Mouse (Mus musculus): ENCODE data around the gene Acsf2. TPM values are rescaled to one million over a fixed set of nuclear protein-coding genes. Genes with fewer than 3 reads are reported as not detected.

Gene Acsf2
- total RNA-seq, 2 experiments from 2014 or later: 143 to 171 TPM

DNA sequence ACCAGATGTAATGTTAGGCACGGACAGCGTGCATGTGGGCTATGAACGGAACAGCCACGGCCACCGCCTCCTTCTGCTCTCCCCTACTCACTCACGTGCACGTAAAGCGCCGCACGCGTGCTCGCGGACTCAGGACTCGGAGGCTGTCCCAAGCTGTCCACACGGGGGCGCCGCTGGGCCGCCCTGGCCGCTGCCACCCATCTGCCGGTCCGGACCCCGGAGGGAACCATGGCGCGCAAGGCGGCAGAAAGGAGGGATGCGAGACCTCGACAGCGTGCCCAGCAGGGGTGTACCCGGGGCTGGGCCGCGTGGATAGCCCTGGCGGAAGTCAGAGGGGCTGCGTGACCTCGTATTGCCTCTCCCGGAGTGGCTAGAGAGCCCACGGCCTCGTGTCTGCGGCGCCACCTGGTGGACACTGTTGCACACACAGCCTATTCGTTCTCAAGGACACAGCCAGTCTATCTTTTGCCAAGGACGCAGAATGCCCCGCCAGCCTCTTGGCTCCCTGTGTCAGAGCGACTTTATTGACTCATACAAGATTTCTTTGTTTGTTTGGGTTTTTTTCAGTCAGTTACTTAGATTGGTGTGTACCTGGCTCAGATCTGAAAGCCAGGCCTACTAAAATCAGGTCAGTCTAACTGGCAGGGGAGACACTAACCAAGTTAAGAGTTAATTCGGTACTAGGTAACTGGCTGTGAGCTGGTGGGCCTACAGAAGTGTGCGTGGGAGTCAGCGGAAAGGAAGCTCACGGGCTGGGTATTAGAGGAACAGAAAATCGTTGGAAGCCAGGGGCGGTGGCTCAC, 52.6 kb downstream of the Acsf2 start, which contains the start of gene Rsad1:
Gene Rsad1, minus strand, starts transcription at position 368 of the 803 bp plus-strand sequence.
- DNase-seq (ENCODE audit: low spot score in 2 of 2): peak; percentile 96 to 98

DNA sequence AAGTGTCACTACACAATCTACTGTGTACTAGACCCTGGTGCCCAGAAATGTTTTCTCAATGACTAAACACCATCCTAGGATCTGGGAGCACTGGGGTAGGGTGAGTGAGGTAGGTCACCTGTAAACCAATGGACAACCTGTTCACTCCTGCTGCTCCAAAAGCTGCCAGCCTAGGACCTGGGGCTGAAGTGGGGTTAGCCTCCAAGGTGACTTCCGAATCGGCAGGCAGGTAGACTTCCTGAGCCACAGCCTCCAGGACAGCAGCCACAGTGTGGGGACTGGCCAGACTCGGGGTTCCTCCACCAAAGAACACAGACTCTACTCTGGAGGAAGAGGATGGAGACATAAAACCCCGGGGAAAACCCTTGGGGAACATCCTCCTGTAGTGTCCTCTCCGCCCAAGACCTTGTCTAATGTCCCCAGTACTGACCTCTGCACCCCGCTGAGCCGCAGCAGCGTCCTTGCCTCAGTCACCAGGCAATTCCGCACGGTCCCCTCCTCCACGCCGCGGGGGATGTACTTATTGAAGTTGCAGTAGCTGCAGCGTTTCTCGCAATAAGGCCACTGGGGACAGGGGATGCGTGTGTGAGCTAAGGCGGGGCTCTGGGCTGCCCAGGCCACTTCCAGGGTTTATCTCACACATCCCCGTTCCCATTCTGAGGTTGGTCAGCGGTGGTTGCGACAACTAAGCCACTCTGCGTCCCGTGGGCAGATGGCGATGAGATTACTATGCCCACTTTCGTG, 53.5 kb downstream of the Acsf2 start:
- DNase-seq (ENCODE audit: low spot score in 2 of 2): peak; percentile 55 to 60

DNA sequence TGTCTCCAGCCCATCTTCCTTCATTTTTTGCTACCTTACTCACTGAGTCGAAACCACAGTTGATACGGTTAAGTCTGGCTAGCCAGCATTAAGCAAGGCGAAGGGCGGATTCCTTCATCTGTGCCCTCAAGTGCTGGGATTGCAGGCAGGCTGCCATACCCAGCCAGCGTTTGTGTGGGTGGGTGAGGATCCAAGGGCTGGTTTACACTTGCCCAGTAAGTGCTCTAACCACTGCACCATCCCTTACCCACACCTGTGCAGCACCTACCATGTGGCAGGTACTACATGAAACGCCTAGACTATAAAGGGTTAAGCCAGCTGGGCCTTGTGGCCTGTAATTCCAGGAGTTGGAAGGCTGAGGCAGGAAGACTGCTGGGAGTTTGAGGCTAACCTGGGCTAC, 54.4 kb downstream of the Acsf2 start:
- no peak for DNase-seq (ENCODE audit: low spot score in 2 of 2)

DNA sequence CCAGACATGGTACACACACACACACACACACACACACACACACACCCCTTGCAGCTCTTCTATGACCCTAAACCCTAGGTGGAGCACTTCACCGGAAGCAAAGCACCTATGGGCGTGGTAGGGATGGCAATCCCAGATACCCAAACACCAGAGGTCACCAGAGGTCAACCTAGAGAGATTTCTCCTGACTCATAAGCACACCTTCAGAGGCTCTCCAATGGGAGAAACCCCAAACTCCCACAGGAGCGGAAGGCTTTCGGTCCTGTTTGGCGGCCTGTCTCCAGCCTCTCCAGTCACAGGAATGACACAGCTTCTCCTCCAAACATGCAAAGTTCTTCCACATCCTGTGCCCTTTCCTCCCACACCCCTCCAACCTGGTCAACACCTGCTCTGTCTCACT, 55.3 kb downstream of the Acsf2 start:
- no peak for DNase-seq (ENCODE audit: low spot score in 2 of 2)

DNA sequence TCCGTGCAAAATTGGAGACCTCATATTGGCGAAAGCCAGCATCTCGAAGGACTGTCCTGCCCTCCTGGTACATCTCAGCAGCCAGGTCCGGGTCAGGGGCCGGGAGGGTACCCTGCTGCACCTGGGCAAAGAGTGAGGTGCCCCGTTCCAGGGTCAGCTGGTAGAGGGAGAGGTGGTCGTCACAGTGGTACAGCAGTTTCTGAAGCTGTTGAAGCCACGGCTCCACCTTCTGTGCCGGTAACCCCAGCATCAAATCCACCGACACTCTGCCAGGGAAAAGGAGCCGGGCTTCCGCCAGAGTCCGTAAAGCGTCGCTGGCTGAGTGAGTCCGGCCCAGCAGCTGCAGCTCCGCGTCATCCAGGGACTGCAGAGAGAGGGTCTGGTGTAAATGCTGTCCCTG, 57.2 kb downstream of the Acsf2 start:
- DNase-seq (ENCODE audit: low spot score in 2 of 2): no peak

DNA sequence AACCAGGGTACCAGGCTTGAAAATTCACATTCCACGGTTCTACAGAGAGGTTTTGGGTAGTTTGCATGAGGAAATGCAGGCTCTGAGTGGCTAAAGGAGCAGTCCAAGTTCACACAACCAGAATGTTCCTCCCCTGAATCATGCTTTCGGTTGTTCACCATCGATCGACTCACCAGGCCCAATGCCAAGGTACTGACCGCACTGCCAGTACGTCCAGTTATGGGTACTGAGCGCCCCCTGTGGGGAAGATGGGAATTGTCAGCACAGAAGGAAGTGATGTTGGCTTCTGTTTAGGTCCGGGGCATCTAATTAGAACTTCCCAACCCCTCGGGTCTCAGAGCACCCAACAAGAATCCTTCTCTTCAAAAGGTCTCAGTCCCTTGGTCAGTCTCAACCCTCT, 57.7 kb downstream of the Acsf2 start:
- peak; percentile 94 to 96 for DNase-seq (ENCODE audit: low spot score in 2 of 2)

DNA sequence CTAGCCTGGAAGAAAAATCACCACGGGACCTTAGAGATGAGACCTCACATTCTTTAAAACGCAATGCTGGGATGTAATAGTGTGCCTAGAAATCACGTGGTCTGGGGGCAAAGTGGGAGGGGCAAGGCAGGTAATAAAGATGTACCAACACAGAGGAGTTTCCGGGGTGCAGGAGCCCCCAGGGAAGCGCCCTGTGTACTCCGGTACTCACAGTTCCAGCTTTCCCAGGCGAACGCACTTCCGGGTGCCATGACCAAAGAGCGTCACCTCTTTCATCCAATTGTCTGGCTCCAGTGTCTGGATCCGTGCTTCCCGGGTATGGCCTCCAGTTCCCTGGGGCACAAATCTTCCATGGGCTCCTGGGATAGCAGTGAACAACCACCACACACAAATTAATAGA, 58.3 kb downstream of the Acsf2 start:
- no peak for DNase-seq (ENCODE audit: low spot score in 2 of 2)

DNA sequence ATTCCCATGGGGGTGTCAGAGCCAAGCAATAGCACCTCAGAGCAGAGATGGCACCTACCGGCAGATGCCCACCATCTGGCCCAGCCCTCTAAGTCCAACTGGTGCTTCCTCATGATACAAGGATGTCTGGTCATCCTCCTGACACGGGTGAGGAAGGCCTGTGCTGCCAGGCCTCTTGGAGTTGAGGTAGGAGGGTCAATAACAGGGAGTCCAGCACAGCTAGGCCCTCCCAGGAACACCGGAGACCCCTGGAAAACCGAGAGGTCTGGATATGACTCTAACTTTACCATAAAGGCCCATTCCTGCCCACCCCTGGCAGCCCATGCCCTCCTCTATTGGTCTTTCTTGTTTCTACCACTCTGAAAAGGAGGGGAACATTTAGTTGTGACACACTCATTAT, 59.3 kb downstream of the Acsf2 start:
- DNase-seq (ENCODE audit: low spot score in 2 of 2): no peak

DNA sequence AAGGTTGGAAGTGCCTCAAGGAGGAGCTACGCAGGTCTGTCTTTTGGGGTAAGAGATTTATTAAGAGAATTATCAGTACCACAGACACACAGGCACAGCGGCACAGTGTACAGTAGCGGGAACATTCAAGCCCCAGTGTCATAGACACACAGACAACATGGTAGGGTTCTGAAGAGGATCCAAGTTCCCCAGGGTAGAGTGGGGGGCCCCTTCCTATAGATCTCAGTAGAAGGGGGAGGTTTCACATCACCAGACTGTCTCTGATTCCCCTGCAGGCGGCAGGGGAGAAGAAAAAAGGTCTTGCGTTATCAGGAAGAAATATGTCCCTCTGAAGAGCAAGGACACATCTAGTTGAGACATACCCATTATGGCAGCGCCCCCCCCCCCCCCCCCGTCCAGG, 61.9 kb downstream of the Acsf2 start:
- DNase-seq (ENCODE audit: low spot score in 2 of 2): no peak

DNA sequence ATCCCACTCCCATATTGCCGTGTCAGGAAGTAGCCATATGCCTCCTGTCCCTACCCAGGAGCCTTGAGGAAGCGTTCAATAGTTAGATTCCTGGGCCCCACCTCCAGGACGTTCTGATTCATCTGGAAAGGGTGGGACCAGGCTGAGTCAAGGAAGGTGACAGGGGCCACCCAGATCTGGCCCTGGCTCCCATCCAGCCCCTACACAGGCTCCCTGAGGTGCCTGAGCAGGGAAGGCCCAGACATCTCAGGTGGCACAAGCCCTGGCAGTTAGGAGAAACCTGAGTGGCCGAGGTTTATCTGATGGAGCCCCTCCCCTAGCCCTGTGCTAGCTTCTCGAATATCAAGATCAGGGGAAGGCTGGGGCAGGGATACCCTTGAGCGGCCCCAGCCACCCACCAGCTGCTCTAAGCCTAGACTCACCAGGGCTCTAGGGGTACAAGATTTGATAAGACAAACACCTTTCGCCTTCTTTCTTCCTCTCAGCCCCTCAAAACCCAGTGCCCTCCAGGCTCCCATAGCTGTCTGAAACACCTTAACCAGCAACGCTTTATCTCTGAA, 62.9 kb downstream of the Acsf2 start:
- no peak for DNase-seq (ENCODE audit: low spot score in 2 of 2)

DNA sequence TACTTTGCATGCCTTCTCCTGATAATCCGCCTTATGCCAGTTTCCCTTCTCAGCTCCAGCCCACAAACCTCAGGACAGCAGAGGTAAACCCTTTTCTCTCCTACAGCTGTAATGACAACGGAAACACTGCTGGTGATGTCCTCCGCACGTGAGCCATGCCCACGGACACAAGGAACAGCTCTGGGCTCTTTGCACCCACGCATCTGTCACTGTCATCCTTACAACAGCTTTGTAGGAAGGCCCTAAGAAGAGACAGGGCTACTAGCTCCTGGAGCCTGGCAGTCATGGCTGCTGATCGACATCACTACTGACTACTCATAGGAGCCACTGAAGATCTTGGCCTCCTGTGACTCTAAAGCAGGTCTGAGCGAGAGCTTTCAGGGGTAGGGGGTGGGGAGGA, 68.5 kb downstream of the Acsf2 start:
- no peak for DNase-seq (ENCODE audit: low spot score in 2 of 2)

DNA sequence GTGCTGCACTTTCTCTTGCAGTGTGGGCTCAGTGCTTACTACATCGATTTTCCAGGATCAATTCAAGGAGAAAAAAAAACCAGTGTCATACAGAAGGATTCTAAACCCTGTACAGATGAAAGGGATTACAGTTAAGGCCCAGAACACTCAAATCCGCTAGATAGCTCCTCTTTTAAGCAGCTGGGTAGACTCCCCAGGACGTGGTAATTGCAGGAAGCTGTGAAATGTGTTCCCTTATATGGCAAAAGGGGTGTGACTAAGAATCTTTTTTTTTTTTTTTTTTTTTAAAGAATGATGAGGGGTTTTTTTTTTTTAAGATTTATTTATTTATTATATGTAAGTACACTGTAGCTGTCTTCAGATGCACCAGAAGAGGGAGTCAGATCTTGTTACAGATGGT, 72.8 kb downstream of the Acsf2 start:
- no peak for DNase-seq (ENCODE audit: low spot score in 2 of 2)

DNA sequence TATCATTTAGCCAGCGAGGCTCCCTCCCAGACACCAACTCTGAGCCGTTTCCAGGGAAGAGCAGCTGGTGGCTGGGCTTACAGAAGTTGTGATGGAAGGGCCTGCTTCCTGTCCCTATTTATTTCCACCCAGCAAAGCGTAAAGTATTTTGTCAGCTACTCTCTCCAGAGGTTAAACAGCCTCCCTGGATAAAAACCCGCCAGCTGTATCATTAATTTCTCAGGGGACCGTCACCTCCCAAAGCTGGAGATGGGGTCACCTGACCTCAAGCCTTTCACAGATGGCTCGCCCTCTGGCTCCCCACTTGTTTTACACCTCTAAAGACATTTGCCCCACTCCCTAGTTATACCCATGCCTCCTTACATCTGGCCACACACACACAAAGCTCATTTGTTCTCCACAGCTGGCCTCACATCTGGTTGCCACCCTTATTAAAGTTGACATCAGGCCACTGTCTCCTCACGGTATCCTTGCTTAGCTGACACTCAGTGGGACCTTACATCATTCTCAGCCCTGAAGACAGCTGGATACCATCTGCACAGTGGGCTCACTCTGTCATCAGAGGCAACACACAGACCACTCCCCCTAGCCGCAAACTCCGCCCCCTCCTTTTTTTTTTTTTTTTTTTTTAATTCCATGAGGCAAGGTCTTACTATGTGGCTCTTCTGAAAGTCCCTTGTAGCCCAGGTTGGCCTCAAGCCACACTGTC, 75.3 kb downstream of the Acsf2 start:
- DNase-seq (ENCODE audit: low spot score in 2 of 2): no peak

DNA sequence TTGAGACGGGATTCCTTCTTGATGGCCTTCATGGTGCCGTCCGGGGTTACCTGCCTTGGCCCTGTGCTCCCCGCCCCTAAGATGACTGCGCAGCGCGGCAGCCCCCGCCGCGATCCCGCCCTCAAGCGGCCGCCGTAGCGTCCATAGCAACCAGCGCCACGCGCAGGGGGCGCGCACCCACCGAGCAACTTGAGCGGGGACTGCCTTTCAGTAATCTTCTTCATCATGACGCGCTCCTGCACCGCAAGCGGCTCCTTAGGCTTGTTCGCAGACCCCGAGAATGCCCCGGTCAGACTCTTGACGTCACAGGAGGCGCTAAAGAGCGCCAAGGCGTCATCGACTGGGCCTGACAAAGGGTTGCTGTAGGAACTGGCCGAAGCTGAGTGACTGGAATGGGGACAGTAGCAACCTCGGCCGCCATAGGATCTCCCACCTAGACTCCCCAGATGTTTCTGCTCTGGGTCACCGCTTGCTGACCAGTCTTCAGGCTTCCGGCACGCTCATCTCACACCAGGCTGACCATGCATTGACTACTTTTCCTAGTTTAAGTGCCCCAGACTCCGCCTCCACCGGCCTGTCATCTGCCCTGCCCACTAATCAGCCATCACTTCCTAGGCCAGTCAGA, 80.3 kb downstream of the Acsf2 start, which contains the start of gene Mycbpap:
Gene Mycbpap, minus strand, starts transcription at position 524 of the 625 bp plus-strand sequence.
- DNase-seq (ENCODE audit: low spot score in 2 of 2): peak; percentile 59 to 65

DNA sequence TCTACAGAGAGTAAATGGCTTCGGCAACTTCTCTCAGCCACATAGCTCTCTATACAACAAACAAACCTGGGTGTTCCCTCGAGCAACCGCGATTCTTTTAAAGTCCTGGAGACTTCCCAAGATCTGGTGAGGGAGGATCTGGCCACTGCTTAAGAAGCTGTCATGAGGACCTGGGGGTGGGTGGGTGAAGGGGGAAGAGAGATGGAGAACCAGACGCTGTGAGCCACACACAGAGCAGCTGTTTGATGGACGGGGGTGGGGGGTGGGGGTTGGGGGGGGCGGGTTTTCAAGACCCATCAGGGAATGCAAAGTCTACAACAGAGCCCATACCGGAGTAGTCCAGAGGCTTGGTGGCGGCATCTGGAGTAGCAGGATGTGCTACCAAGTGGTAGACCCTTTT, 88.2 kb downstream of the Acsf2 start:
- DNase-seq (ENCODE audit: low spot score in 2 of 2): no peak

DNA sequence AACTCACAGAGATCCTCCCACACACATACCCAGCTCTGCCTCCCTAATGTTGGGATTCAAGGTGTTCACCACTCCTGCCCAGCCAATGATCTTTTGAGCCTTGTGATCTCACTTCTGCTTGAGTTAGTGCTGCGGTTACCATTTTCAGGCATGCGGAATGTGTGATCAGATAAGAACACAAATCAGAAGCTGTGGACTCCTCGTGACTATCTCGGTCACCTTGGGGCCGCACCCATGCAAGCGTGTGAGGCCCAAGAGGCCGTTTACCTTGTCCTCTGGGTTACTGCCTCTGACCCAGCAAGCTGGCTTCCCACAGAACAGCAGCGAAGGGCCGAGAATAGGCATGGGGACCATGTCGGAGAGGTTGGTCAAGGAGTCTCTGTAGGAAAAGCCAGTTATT, 92.7 kb downstream of the Acsf2 start:
- no peak for DNase-seq (ENCODE audit: low spot score in 2 of 2)

Other genes starting within 250 kb of the Acsf2 start
- 1 to 10 TPM; 3.7 to 6.5 TPM for gene Abcc3, start 208.9 kb downstream of the Acsf2 start, total RNA-seq (2021)
- under 1 TPM; 0.32 to 0.70 TPM for gene Cacna1g, start 127.7 kb downstream of the Acsf2 start, total RNA-seq (2021)
- gene Spata20, start 115.7 kb downstream of the Acsf2 start, total RNA-seq (2021): not detected
- 10 to 100 TPM; 33.3 to 48.4 TPM for gene Epn3, start 101.9 kb downstream of the Acsf2 start, total RNA-seq (2021)
- 10 to 100 TPM in 1 of 2 experiments, 1 to 10 TPM in 1; 7.4 to 12.4 TPM for gene Mycbpap, start 80.1 kb downstream of the Acsf2 start, total RNA-seq (2021)
- 10 to 100 TPM; 12.2 to 16.7 TPM for gene Rsad1, start 52.6 kb downstream of the Acsf2 start, total RNA-seq (2021)
- gene Chad, start 36.8 kb downstream of the Acsf2 start, total RNA-seq (2021): not detected
- gene Lrrc59, start 27.9 kb upstream of the Acsf2 start, total RNA-seq (2021): 100 to 1,000 TPM; 124 to 133 TPM
- 10 to 100 TPM; 65.8 to 73.0 TPM for gene Mrpl27, start 51.9 kb upstream of the Acsf2 start, total RNA-seq (2021)
- gene Eme1, start 52.1 kb upstream of the Acsf2 start, total RNA-seq (2021): under 1 TPM; 0.23 to 0.45 TPM
- 10 to 100 TPM; 10.6 to 11.8 TPM for gene Xylt2, start 75.6 kb upstream of the Acsf2 start, total RNA-seq (2021)
- gene Gm11541, start 102.6 kb upstream of the Acsf2 start, total RNA-seq (2021): not detected
- gene Cdc34b, start 139.9 kb upstream of the Acsf2 start, total RNA-seq (2021): under 1 TPM; 0.33 to 0.42 TPM
- not detected for gene Tmem92, start 180.8 kb upstream of the Acsf2 start, total RNA-seq (2021)

All from adrenal gland, adult 18-20 months (tissue).